Mouse (Mus musculus) kidney, embryonic 15.5 days (tissue): ENCODE results near the gene Adora2b. TPM values are rescaled to one million over a fixed set of nuclear protein-coding genes. Genes with fewer than 3 reads are reported as not detected.

Experiments used
- ATAC-seq: fragments of 200-750 bp; cut with Nextera tagmentation; replicated peaks from 2 replicates; pipeline ENCODE4 v1.8.0; 2017; ENCODE audit warnings: moderate TSS enrichment; ENCODE audit not compliant: low FRiP score
- H3K27ac ChIP-seq: fragments of 300-500 bp; sonication (generic); 2 replicates; pipeline ENCODE4 v1.5.1; 2015; ENCODE audit warnings: mild to moderate bottlenecking, inconsistent platforms
- H3K27me3 ChIP-seq: fragments of 300-500 bp; sonication (generic); 2 replicates; pipeline ENCODE4 v1.6.1; 2015; ENCODE audit warnings: inconsistent platforms
- H3K36me3 ChIP-seq: fragments of 300-500 bp; sonication (generic); 2 replicates; pipeline ENCODE4 v1.6.1; 2015; ENCODE audit warnings: inconsistent platforms
- H3K4me1 ChIP-seq: fragments of 300-500 bp; sonication (generic); 2 replicates; pipeline ENCODE4 v1.6.1; 2015; ENCODE audit warnings: inconsistent platforms
- H3K4me2 ChIP-seq: fragments of 300-500 bp; sonication (generic); 2 replicates; pipeline ENCODE4 v1.6.1; 2015; ENCODE audit warnings: moderate library complexity, mild to moderate bottlenecking, inconsistent platforms
- H3K4me3 ChIP-seq: fragments of 300-500 bp; sonication (generic); replicated peaks from 2 replicates; pipeline ENCODE4 v1.5.1; 2015; ENCODE audit warnings: mild to moderate bottlenecking, inconsistent platforms
- H3K9ac ChIP-seq: fragments of 300-500 bp; sonication (generic); 2 replicates; pipeline ENCODE4 v1.6.1; 2015; ENCODE audit warnings: mild to moderate bottlenecking, inconsistent platforms
- H3K9me3 ChIP-seq: fragments of 300-500 bp; sonication (generic); replicated peaks from 2 replicates; pipeline ENCODE4 v1.6.1; 2016; ENCODE audit warnings: inconsistent platforms
- WGBS: fragments of 180-500 bp; shearing (Covaris S2); methylation state at CpG from one replicate; pipeline ENCODE4 v1.1.7; 2015; ENCODE audit warnings: mixed read lengths; 5-methylcytosine and 5-hydroxymethylcytosine counted together
- polyA plus RNA-seq: library from polyadenylated mRNA; unstranded; fragments of >200 nt; fragmentation: Nextera tagmentation; extraction: Ambion mirVana; gene quantifications from 2 replicates; pipeline ENCODE4 v1.2.1, GENCODE M21; 2015

Adora2b gene
- polyA plus RNA-seq, 1 experiment from 2014 or later = 4.0 TPM

DNA sequence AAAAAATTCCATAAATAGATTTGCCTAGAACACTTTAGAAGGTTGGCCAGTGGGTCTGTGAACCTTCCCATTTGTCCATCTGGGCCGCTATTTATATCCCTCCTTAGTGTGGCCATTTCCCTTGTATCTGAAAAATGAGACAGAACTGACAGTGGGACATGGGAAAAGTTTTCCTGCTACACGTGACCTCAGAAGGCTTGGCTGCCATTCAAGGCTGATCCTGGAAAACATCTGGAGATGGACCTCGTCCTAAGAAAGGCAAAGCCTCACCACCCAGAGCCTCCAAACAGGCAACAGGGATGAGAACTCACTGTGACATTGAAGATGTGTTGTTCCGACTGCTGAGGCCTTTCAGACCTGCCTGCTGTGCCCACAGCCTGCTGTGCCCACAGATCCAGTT, 24.0 kb upstream of the Adora2b start:
- ATAC-seq = no peak
- Histone ChIP-seq H3K9ac (no peak overlapping the region), H3K36me3 (no peaks in the 10 kb centered on the region), H3K4me1 (no peaks in the 10 kb centered on the region; the same call in 1 of the 2 replicates), H3K4me2 (no peak overlapping the region), H3K9me3 (no peaks in the 10 kb centered on the region), H3K27ac (no peak overlapping the region), H3K27me3 (no peaks in the 10 kb centered on the region), H3K4me3 (no peak overlapping the region)
- WGBS = 63% methylated on average over 4 of the region's 4 CpGs

DNA sequence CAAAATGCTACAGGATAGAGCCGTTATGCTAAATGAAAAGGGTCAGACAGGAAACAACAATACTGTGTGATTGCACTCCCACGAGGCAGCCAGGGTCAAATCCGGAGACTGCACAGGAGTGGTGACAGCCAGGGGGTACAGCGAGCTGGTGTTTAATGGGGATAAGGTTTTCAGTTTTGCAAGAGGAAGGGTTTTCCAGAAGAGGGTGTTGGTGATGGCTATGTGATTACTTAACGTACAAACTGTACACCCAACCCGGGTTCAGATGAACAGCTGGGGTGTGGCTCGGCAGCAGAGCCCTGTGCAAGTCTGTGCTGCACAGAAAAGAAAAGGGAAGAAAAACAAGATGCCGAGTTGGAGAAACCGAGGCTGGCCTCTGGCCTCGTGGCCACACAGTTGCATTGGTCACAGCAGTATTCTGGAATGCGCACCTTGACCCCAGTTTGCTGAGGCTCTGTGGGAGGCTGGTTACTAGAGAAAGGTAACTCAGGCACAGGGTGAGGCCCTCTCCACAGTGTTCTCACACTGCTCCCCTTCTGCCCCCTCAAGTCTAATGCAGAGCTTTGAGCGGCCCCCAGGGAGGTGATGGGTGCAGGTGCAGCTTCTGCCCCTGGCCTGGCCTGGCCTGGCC, 8.0 kb upstream of the Adora2b start:
- no peaks in the 10 kb centered on the region for H3K27me3 ChIP-seq
- H3K4me1 ChIP-seq = no peaks in the 10 kb centered on the region
- no peak overlapping the region for H3K4me3 ChIP-seq
- no peak overlapping the region for H3K4me2 ChIP-seq
- H3K27ac ChIP-seq = no peak overlapping the region
- WGBS = 59% methylated on average over 12 of the region's 12 CpGs
- 0 out of 2 replicates have a peak, but pooled peaks cover 5% of the 10 kb centered on the region for H3K9me3 ChIP-seq
- ATAC-seq = no peak
- H3K36me3 ChIP-seq = no peaks in the 10 kb centered on the region
- H3K9ac ChIP-seq = no peak overlapping the region

DNA sequence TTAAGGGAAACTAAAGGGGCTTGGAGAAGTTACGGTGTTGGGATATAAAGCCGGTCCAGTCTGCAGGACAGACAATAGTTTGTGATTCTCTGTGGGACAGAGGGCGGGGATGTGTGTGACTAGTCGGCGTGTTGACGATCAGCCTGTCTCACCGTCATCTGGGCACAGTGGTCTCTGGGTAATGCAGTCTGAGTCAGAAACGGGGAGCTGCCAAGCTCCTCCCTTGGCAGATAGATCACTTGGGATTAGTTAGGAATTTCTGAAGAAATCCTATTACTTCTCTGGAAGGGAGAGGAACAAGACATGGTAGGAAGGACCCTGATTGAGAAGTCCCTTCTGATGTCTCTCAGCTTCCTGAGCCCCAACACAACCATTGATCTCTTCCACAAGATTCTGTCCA, 4.9 kb upstream of the Adora2b start:
- Histone ChIP-seq H3K4me3 (no peak overlapping the region), H3K27ac (no peak overlapping the region), H3K4me1 (peaks cover 4% of the 10 kb centered on the region; the same call in 1 of the 2 replicates), H3K9ac (no peak overlapping the region), H3K9me3 (0 out of 2 replicates have a peak, but pooled peaks cover 5% of the 10 kb centered on the region), H3K4me2 (no peak overlapping the region), H3K27me3 (peaks cover 9% of the 10 kb centered on the region), H3K36me3 (no peaks in the 10 kb centered on the region)
- 86% methylated on average over 8 of the region's 8 CpGs for WGBS
- ATAC-seq = no peak

DNA sequence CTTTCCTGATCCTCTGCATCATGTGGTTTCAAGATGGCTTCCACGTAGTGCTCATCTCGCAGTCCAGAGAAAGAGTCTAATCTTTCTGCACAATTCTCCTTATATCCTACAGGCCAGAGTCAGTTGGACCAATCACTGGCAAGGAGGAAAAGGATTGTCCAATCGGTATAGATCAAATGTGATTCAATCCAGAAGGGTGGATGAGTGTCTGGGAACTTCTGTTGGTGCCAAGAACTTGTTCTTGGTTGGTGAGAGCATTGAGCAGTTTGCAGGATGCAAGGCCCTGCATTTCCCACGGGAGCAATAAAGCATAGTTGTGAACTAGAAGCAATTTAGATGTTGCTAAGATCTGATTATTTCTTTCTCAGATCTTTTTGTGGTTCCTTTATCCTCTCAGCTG, 4.3 kb upstream of the Adora2b start:
- ATAC-seq = no peak
- 88% methylated on average over 4 of the region's 4 CpGs for WGBS
- H3K9ac ChIP-seq = no peak overlapping the region

DNA sequence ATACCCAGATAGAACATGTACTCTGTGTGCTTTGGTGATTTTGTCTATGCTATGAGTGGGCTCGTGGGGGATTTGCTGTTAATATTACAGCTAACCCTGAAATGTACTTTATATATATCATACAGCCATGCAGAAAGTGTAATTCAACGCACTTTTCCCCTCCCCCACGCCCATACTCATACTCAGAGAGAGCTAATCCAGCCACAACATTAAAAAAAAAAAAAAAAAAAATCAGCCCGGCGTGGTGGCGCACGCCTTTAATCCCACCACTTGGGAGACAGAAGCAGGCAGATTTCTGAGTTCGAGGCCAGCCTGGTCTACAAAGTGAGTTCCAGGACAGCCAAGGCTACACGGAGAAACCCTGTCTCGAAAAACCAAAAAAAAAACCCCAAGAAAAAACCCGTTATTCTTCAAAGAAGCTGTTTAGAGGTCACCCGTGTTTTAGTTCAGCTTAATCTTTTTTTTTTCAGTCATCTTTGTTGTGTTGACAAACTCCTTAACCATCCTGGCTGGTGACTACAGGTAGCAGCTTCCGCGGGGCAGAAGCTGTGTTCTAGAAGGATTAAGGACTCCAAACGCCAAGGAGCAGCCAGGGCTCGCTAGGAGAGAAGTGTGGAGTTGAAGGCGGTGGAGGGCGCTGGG, 904 bp upstream of the Adora2b start:
- peak overlapping the region; percentile 94 for H3K4me2 ChIP-seq
- no peak for ATAC-seq
- H3K9me3 ChIP-seq = 0 out of 2 replicates have a peak, but pooled peaks cover 5% of the 10 kb centered on the region
- H3K27ac ChIP-seq = no peak overlapping the region
- WGBS = 35% methylated on average over 18 of the region's 18 CpGs
- H3K27me3 ChIP-seq = peaks cover 47% of the 10 kb centered on the region
- peak overlapping the region; percentile 61 for H3K4me3 ChIP-seq
- H3K9ac ChIP-seq = peak overlapping the region; percentile 41
- no peaks in the 10 kb centered on the region for H3K36me3 ChIP-seq
- H3K4me1 ChIP-seq = peaks cover 25% of the 10 kb centered on the region

More for the DNA sequence above, 4.3 kb upstream of the Adora2b start:
- Histone ChIP-seq H3K27me3 (peaks cover 15% of the 10 kb centered on the region), H3K9me3 (0 out of 2 replicates have a peak, but pooled peaks cover 5% of the 10 kb centered on the region), H3K4me1 (peaks cover 10% of the 10 kb centered on the region), H3K4me2 (no peak overlapping the region), H3K36me3 (no peaks in the 10 kb centered on the region), H3K4me3 (no peak overlapping the region), H3K27ac (no peak overlapping the region)

DNA sequence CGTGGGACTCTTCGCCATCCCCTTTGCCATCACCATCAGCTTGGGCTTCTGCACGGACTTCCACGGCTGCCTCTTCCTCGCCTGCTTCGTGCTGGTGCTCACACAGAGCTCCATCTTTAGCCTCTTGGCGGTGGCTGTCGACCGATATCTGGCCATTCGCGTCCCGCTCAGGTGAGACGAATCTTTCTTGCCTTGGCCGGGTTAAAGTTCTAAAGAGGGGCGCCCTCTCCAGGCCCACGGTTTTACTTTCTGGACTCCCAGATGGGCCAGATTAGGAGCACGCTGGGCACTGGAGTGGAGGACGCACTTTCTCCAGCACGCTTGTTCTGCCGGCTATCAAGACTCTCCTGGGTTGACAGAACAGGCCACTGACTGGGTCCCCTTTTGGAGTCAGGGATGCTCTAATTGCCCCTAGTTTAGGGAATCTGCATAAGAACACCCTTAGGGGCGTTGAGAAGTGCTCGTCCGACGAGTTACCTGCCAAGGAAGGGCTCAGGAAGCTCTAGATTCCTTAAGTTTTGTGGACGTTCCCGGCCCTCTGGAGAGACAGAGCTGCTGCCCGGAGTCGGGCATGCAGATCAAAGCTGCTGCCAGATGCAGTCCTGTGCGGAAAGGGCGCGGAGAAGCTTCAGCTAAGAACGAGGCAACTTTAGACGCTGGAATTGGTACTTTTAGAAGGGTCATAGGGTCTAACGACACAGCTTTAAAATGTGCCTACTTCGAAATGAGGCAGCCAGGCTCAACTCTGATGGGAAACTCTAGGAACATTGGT, 668 bp downstream of the Adora2b start:
- peak overlapping the region; percentile 61 for H3K4me3 ChIP-seq
- no peak overlapping the region for H3K27ac ChIP-seq
- H3K9me3 ChIP-seq = 0 out of 2 replicates have a peak, but pooled peaks cover 5% of the 10 kb centered on the region
- peaks cover 48% of the 10 kb centered on the region for H3K27me3 ChIP-seq
- peak; percentile 22 for ATAC-seq
- whole genome bisulfite sequencing = 2% methylated on average over 35 of the region's 35 CpGs
- no peaks in the 10 kb centered on the region for H3K36me3 ChIP-seq
- peak overlapping the region; percentile 41 for H3K9ac ChIP-seq
- peak overlapping the region; percentile 94 for H3K4me2 ChIP-seq
- peaks cover 25% of the 10 kb centered on the region for H3K4me1 ChIP-seq

DNA sequence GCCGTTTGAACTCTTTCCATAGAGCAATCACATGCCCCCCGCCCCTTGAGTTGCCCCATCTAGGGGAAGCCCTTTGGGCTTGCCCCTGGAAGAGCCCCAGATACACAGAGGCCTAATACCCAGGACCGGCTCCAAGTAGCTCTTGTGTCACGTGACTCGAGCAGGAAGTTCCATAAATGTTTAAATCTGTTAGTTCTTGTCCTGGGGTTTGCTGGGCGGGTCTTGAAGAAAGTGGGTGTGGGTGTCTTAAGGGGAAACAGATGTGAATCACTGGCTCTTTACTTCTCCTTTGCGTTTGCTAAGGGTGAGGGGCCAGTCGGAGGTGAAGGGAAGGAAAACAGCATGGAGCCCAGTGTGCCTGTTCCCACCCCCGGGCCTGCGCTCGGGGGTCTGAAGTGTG, 2.3 kb downstream of the Adora2b start:
- peaks cover 48% of the 10 kb centered on the region for H3K27me3 ChIP-seq
- no peak overlapping the region for H3K27ac ChIP-seq
- WGBS = 60% methylated on average over 11 of the region's 11 CpGs
- peak overlapping the region; percentile 94 for H3K4me2 ChIP-seq
- no peak overlapping the region for H3K9ac ChIP-seq
- no peak overlapping the region for H3K4me3 ChIP-seq
- no peak for ATAC-seq
- peaks cover 25% of the 10 kb centered on the region for H3K4me1 ChIP-seq
- no peaks in the 10 kb centered on the region for H3K9me3 ChIP-seq
- H3K36me3 ChIP-seq = no peaks in the 10 kb centered on the region

DNA sequence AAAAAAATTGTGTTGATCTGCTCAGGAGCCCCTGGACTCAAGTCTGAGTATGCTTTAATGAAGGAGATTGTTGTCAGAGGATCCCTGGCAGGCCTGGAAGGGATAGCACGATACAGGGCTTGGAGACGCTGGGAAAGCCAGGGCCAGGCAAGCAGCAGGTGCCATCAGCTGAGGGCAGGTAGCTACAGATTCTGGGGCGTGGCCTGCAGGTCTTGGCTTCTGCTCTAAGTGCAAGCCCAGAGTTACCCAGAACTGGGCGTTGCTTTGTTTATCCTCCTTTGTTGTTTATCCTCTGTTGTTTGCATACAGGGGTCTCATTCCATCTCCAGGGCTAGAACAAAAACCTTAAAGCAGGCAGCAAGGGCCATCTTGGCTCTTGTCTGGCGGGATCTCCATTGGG, 4.6 kb downstream of the Adora2b start:
- peaks cover 22% of the 10 kb centered on the region for H3K4me1 ChIP-seq
- peaks cover 39% of the 10 kb centered on the region for H3K27me3 ChIP-seq
- ATAC-seq = no peak
- H3K9me3 ChIP-seq = no peaks in the 10 kb centered on the region
- no peak overlapping the region for H3K27ac ChIP-seq
- no peak overlapping the region for H3K4me2 ChIP-seq
- WGBS = 91% methylated on average over 5 of the region's 5 CpGs
- H3K36me3 ChIP-seq = no peaks in the 10 kb centered on the region
- H3K4me3 ChIP-seq = no peak overlapping the region
- H3K9ac ChIP-seq = no peak overlapping the region

DNA sequence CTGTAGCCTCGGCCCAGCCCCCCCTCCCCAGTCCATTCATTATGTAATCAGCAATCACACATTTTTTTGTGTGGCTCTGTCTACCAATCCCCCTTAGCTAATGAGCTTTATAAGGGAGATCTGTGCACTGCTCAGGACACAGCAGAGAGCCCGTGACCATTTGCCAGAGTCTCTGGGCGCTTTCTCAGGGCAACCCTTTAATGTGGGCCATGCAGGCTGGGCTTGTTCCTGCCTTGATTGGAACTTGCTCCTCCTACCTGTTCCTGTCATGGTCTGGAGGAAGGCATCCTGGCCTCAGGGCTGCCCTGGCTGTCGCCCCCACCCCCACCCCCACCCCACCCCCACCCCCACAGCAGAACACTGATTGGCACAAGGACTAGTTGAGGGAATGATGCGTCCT, 10.4 kb downstream of the Adora2b start:
- Histone ChIP-seq H3K9ac (no peak overlapping the region), H3K27me3 (no peaks in the 10 kb centered on the region; the same call in 1 of the 2 replicates), H3K9me3 (no peaks in the 10 kb centered on the region), H3K4me3 (no peak overlapping the region), H3K27ac (no peak overlapping the region), H3K4me2 (no peak overlapping the region), H3K36me3 (no peaks in the 10 kb centered on the region), H3K4me1 (0 out of 2 replicates have a peak, but pooled peaks cover 16% of the 10 kb centered on the region)
- ATAC-seq = peak; percentile 63
- 44% methylated on average over 5 of the region's 5 CpGs for WGBS

DNA sequence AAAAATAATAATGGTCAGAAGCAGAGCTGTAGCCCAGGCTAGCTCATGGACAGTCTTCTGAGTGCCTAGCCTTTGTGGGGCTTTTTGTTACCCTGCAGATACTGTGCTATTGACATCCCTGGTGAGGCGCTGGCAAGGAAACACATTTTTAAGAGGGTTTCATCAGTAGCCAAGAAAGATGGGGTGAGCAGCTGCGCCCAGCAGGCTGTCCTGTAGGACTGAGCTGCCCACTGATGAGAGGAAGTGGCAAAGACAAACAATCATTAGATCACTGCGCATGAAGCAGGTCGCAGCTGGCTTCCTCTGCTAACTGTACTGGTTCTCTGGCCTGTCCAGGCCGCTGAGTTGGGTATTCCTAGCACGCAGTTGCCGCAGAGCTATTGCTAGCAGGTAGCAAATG, 14.8 kb downstream of the Adora2b start:
- no peak overlapping the region for H3K4me3 ChIP-seq
- H3K9ac ChIP-seq = no peak overlapping the region
- no peaks in the 10 kb centered on the region for H3K36me3 ChIP-seq
- 77% methylated on average over 7 of the region's 7 CpGs for WGBS
- ATAC-seq = no peak
- H3K4me1 ChIP-seq = peaks cover 29% of the 10 kb centered on the region
- no peak overlapping the region for H3K27ac ChIP-seq
- no peaks in the 10 kb centered on the region; the same call in 1 of the 2 replicates for H3K27me3 ChIP-seq
- H3K9me3 ChIP-seq = no peaks in the 10 kb centered on the region
- no peak overlapping the region for H3K4me2 ChIP-seq

DNA sequence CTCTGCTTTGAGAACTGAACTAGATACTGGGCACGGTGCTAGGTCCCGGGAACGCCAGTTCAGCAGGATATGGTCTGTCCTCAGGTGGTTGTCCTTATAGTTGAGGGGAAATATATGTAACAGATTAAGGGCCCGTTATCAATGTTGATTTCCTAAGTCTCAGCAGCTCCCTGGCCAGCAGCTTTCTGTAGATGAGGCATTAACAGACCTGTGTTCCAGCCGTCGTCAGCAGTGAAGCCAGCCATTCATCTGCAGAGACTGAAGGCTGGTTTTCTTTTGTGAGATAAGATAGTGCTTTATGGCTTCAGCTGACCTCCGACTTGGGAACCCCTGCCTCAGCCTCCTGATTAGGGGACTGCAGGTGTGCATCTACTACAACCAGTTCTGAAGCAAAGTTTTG, 15.2 kb downstream of the Adora2b start:
- H3K4me2 ChIP-seq = no peak overlapping the region
- no peak overlapping the region for H3K27ac ChIP-seq
- H3K4me3 ChIP-seq = no peak overlapping the region
- 67% methylated on average over 7 of the region's 7 CpGs for WGBS
- H3K9ac ChIP-seq = no peak overlapping the region
- H3K27me3 ChIP-seq = no peaks in the 10 kb centered on the region; the same call in 1 of the 2 replicates
- no peak for ATAC-seq
- no peaks in the 10 kb centered on the region for H3K36me3 ChIP-seq
- H3K4me1 ChIP-seq = peaks cover 30% of the 10 kb centered on the region
- H3K9me3 ChIP-seq = no peaks in the 10 kb centered on the region

DNA sequence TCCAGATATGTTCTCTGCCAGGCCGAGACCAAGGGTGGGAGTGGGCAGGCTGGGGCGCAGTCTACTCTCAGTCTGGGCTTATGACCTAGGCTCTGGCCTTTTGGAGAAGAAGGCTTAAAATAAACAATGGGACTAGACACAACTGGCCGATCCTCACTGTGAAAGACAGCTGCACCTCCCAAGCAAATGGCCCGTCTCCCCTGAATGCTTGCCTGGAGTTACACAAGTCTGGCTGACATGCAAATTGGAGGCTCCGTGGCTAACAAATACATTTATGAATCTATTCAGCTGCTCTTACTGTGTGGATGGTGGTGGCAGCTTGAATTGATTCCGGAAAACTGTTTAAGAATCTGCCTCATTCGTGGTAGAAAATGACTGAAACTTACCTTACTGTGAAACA, 16.9 kb downstream of the Adora2b start:
- no peak overlapping the region for H3K27ac ChIP-seq
- H3K4me2 ChIP-seq = no peak overlapping the region
- H3K36me3 ChIP-seq = no peaks in the 10 kb centered on the region
- no peaks in the 10 kb centered on the region for H3K9me3 ChIP-seq
- no peak overlapping the region for H3K4me3 ChIP-seq
- H3K27me3 ChIP-seq = no peaks in the 10 kb centered on the region; the same call in 1 of the 2 replicates
- WGBS = 73% methylated on average over 7 of the region's 7 CpGs
- no peak for ATAC-seq
- H3K9ac ChIP-seq = no peak overlapping the region
- H3K4me1 ChIP-seq = peaks cover 24% of the 10 kb centered on the region
